Mouse (Mus musculus): ENCODE measurements around the gene Rnf187. TPM values are rescaled to one million over a fixed set of nuclear protein-coding genes. Genes with fewer than 3 reads are reported as not detected.
A peak's percentile ranks its signal among the peaks of the same experiment; 100 is the strongest.

Rnf187 gene
- polyA plus RNA-seq, 1 experiment: 578 TPM

- Histone ChIP-seq H3K27me3 (ENCODE audit: control insufficient read depth, insufficient read depth, low read length) (no peaks in the 10 kb centered on the region), H3K4me1 (ENCODE audit: control insufficient read depth, insufficient read depth, low read length) (peaks cover 4% of the 10 kb centered on the region; the same call in 1 of the 2 replicates), H3K27ac (ENCODE audit: insufficient read depth, low read length) (no peak within 1 kb of the TSS), H3K4me3 (replicated peaks; ENCODE audit: insufficient read depth, low read depth, low read length) (no peak within 1 kb of the TSS)
- DNase-seq: no peak
- TF ChIP-seq POLR2A (IDR thresholded peaks at IDR 0.05; ENCODE audit: borderline replicate concordance, insufficient read depth, low read length): no peak
- no peak for TF ChIP-seq CTCF (IDR thresholded peaks at IDR 0.05; ENCODE audit: borderline replicate concordance, insufficient read depth, low read depth, low read length)
- WGBS: 50% methylated on average over 12 of the region's 12 CpGs
Measured at GRCm38 (mm10) chr11:58917745-58918366, 20.9 kb downstream of the Rnf187 start, which contains the start of gene Btnl10. TSS of gene Btnl10 (plus strand) at chr11:58917908.

- H3K27ac ChIP-seq (ENCODE audit: insufficient read depth, low read length): no peak overlapping the region
- 29% methylated on average over 14 of the region's 14 CpGs for WGBS
- H3K27me3 ChIP-seq (ENCODE audit: control insufficient read depth, insufficient read depth, low read length): no peaks in the 10 kb centered on the region
- no peak for TF ChIP-seq POLR2A (IDR thresholded peaks at IDR 0.05; ENCODE audit: borderline replicate concordance, insufficient read depth, low read length)
- TF ChIP-seq CTCF (IDR thresholded peaks at IDR 0.05; ENCODE audit: borderline replicate concordance, insufficient read depth, low read depth, low read length): peak; percentile 42; the same call in 1 of the 2 replicates
- H3K4me3 ChIP-seq (replicated peaks; ENCODE audit: insufficient read depth, low read depth, low read length): no peak overlapping the region
- no peak for DNase-seq
- peaks cover 4% of the 10 kb centered on the region; the same call in 1 of the 2 replicates for H3K4me1 ChIP-seq (ENCODE audit: control insufficient read depth, insufficient read depth, low read length)
Measured at GRCm38 (mm10) chr11:58916879-58917744, 21.6 kb downstream of the Rnf187 start.

GRCm38 (mm10) chr11:58914461-58915028 lies 24.2 kb downstream of the Rnf187 start:
- peak overlapping the region; percentile 42 for H3K4me3 ChIP-seq (replicated peaks; ENCODE audit: insufficient read depth, low read depth, low read length)
- H3K4me1 ChIP-seq (ENCODE audit: control insufficient read depth, insufficient read depth, low read length): peaks cover 4% of the 10 kb centered on the region; the same call in 1 of the 2 replicates
- H3K27ac ChIP-seq (ENCODE audit: insufficient read depth, low read length): no peak overlapping the region
- DNase-seq: peak; percentile 43 to 56
- WGBS: 1% methylated on average over 17 of the region's 17 CpGs
- no peaks in the 10 kb centered on the region for H3K27me3 ChIP-seq (ENCODE audit: control insufficient read depth, insufficient read depth, low read length)
- TF ChIP-seq CTCF (IDR thresholded peaks at IDR 0.05; ENCODE audit: borderline replicate concordance, insufficient read depth, low read depth, low read length) (peak; percentile 13; the same call in 1 of the 2 replicates), POLR2A (IDR thresholded peaks at IDR 0.05; ENCODE audit: borderline replicate concordance, insufficient read depth, low read length) (no peak)

GRCm38 (mm10) chr11:58913776-58914175 lies 24.9 kb downstream of the Rnf187 start:
- no peaks in the 10 kb centered on the region for H3K27me3 ChIP-seq (ENCODE audit: control insufficient read depth, insufficient read depth, low read length)
- 100% methylated on average over 1 of the region's 1 CpGs for WGBS
- H3K4me3 ChIP-seq (replicated peaks; ENCODE audit: insufficient read depth, low read depth, low read length): no peak overlapping the region
- H3K27ac ChIP-seq (ENCODE audit: insufficient read depth, low read length): no peak overlapping the region
- TF ChIP-seq POLR2A (IDR thresholded peaks at IDR 0.05; ENCODE audit: borderline replicate concordance, insufficient read depth, low read length): no peak
- TF ChIP-seq CTCF (IDR thresholded peaks at IDR 0.05; ENCODE audit: borderline replicate concordance, insufficient read depth, low read depth, low read length): no peak
- peaks cover 4% of the 10 kb centered on the region; the same call in 1 of the 2 replicates for H3K4me1 ChIP-seq (ENCODE audit: control insufficient read depth, insufficient read depth, low read length)
- no peak for DNase-seq

GRCm38 (mm10) chr11:58904838-58905237 lies 33.9 kb downstream of the Rnf187 start:
- H3K4me1 ChIP-seq (ENCODE audit: control insufficient read depth, insufficient read depth, low read length): peaks cover 5% of the 10 kb centered on the region; the same call in 1 of the 2 replicates
- no peak for TF ChIP-seq CTCF (IDR thresholded peaks at IDR 0.05; ENCODE audit: borderline replicate concordance, insufficient read depth, low read depth, low read length)
- no peak for TF ChIP-seq POLR2A (IDR thresholded peaks at IDR 0.05; ENCODE audit: borderline replicate concordance, insufficient read depth, low read length)
- peak in 1 of 2 experiments; percentile 26 for DNase-seq
- WGBS: 52% methylated on average over 6 of the region's 6 CpGs
- no peak overlapping the region for H3K27ac ChIP-seq (ENCODE audit: insufficient read depth, low read length)
- H3K27me3 ChIP-seq (ENCODE audit: control insufficient read depth, insufficient read depth, low read length): no peaks in the 10 kb centered on the region
- no peak overlapping the region for H3K4me3 ChIP-seq (replicated peaks; ENCODE audit: insufficient read depth, low read depth, low read length)

- TF ChIP-seq CTCF (IDR thresholded peaks at IDR 0.05; ENCODE audit: borderline replicate concordance, insufficient read depth, low read depth, low read length): no peak
- no peak for TF ChIP-seq POLR2A (IDR thresholded peaks at IDR 0.05; ENCODE audit: borderline replicate concordance, insufficient read depth, low read length)
- Histone ChIP-seq H3K27ac (ENCODE audit: insufficient read depth, low read length) (no peak overlapping the region), H3K4me1 (ENCODE audit: control insufficient read depth, insufficient read depth, low read length) (peaks cover 5% of the 10 kb centered on the region; the same call in 1 of the 2 replicates), H3K4me3 (replicated peaks; ENCODE audit: insufficient read depth, low read depth, low read length) (peak overlapping the region; percentile 92), H3K27me3 (ENCODE audit: control insufficient read depth, insufficient read depth, low read length) (no peaks in the 10 kb centered on the region)
- no peak for DNase-seq
- WGBS: 1% methylated on average over 8 of the region's 8 CpGs
Measured at GRCm38 (mm10) chr11:58904410-58904718, 34.4 kb downstream of the Rnf187 start.

- peak; percentile 75 for TF ChIP-seq POLR2A (IDR thresholded peaks at IDR 0.05; ENCODE audit: borderline replicate concordance, insufficient read depth, low read length)
- no peak for TF ChIP-seq CTCF (IDR thresholded peaks at IDR 0.05; ENCODE audit: borderline replicate concordance, insufficient read depth, low read depth, low read length)
- WGBS: under 1% methylated on average over 40 of the region's 40 CpGs
- peaks cover 5% of the 10 kb centered on the region; the same call in 1 of the 2 replicates for H3K4me1 ChIP-seq (ENCODE audit: control insufficient read depth, insufficient read depth, low read length)
- DNase-seq: peak; percentile 95 to 98
- H3K27ac ChIP-seq (ENCODE audit: insufficient read depth, low read length): peak within 1 kb of the TSS; percentile 72
- no peaks in the 10 kb centered on the region for H3K27me3 ChIP-seq (ENCODE audit: control insufficient read depth, insufficient read depth, low read length)
- H3K4me3 ChIP-seq (replicated peaks; ENCODE audit: insufficient read depth, low read depth, low read length): peak within 1 kb of the TSS; percentile 92
Measured at GRCm38 (mm10) chr11:58903511-58904409, 35.0 kb downstream of the Rnf187 start, which contains the start of gene Zfp39. TSS of gene Zfp39 (minus strand) at chr11:58904225.
